Mouse (Mus musculus) spleen, adult 12 weeks (tissue): ENCODE data around the gene Exoc4.

Experiments used
- DNase-seq: peaks from one replicate; pipeline ENCODE4 v3.0.0; 2022; ENCODE audit warnings: low spot score

The Exoc4 gene

DNA sequence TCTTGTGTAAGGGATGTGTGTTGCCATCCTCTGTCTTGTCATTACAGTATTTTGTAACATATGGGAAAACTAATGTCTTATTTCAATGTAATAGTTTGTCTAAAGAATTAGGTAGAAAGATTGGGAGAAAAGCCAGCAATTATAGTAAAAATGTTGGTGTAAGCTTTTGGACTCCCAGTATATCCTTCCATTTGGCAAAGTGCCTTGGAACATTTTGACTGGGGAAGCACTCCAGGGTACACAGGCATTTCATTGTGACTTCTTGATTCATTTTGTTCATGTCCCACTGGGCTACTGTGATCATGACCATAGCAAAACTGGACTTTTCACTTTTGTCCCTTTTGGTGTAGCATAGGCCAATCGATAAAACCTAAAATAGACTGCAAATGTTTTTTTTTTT lies 61.6 kb downstream of the Exoc4 start:
- no peak for DNase-seq

- no peak for DNase-seq
Measured at GRCm38 (mm10) chr6:33322849-33323248, 74.0 kb downstream of the Exoc4 start.

GRCm38 (mm10) chr6:33323386-33323785 lies 74.5 kb downstream of the Exoc4 start:
- DNase-seq, result no peak

DNA sequence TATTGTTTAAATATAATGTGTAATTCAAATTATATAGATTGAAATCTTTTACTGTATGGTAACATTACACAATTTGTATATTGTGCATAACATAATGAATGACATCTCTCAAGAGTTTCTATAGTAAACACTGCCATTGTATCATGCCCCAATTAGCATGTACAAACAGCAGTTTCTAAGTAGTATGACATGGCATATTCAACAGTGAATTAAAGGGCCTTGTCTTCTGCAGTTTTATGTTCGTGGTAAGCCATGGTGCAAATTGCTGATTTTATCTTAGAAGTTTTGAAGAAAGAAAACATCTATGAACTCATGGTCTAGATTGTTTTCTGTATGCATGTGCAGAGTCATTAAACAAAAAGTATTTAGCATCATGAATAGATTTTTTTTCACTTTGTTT lies 79.4 kb downstream of the Exoc4 start:
- no peak for DNase-seq

- DNase-seq, result no peak
Measured at GRCm38 (mm10) chr6:33347088-33347775, 98.3 kb downstream of the Exoc4 start.

DNA sequence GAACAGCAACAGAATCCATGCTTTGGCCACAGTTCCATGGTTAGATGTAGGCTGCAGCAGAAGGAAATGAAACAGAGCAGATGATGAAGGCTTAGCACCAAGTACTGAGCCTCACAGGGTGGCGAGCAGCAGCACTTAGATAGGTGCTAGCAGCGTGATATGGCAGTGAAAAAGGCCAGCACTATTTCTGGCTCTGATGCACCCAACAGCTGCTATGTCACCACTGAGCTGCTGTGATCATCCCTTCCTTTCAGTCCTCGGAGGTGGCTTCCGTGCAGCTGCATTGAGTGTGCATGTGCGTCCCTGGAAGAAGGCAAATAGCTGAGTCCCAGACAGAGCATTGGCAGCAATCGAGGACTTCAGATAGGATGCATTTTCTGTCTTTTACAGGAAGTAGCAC lies 112.7 kb downstream of the Exoc4 start:
- no peak for DNase-seq

DNA sequence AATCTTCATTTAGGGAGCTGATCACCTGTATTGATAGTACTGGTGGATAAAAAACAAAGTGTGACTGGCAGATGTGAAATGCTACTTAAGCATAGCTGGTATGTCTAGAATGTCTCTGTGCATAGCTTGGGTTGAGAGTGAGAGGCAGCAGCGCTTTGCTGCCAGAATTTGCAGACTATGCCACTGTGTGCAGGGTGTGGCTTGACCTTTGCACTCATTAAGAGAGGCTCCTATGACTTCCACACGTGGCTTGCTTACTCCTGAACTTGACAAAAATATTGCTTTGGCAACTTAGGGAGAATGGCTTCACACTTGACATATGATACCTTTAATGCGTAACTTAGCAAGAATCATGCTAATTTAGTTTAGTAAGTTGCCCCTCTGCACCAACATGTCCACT lies 131.6 kb downstream of the Exoc4 start:
- no peak for DNase-seq

DNA sequence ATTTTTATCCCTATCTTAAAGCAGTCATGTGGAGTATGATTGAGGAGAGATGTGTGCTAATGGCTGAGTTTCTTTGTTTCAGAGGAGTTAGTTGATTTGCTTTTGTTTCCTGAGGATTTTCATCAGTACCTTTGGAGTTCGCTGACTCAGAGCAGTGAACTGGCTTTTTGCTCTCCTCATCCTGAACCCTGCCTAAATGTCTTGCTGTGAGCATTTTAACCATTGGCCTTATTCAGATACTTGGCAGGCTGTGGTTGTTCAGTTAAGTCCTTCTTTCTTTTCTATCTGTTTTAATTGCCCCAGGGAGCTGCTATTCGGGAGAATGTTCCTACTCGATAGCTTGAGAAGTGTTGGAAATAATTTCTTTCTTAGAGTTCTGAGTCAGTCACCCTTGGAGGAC lies 133.3 kb downstream of the Exoc4 start:
- DNase-seq, result no peak

DNA sequence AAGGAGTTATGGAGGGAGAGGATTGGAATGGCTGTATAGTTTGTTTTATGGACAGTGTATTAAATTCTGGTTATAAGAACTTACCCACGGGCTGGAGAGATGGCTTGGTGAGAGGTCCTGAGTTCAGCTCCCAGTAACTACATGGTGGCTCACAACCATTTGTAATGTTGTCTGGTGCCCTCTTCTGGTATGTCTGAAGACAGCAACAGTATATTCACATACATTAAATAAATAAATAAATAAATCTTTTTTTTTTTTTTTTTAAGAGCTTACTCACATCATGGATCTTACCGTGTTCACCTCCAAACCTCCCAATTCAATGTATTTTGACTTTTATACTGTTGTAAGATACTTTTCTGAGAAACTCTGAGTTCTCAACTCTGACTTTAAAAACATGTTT lies 143.1 kb downstream of the Exoc4 start:
- DNase-seq, result no peak

DNA sequence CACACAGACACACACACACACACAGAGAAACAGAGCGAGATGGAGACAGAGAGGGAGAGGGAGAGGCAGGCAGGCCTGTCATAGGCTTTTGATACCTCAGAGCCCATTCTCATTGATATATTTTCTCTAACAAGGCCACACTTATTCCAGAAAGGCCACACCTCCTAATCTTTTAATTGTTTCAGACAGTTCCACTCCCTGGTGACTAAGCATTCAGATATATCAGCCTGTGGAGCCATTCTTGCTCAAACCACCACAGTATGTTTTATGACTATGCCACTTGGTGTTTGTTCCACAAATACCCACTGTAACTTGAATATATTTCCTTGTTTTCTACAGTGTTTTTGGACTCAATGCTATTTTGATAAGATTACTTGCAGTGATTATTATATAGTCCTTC lies 150.6 kb downstream of the Exoc4 start:
- DNase-seq, result no peak

DNA sequence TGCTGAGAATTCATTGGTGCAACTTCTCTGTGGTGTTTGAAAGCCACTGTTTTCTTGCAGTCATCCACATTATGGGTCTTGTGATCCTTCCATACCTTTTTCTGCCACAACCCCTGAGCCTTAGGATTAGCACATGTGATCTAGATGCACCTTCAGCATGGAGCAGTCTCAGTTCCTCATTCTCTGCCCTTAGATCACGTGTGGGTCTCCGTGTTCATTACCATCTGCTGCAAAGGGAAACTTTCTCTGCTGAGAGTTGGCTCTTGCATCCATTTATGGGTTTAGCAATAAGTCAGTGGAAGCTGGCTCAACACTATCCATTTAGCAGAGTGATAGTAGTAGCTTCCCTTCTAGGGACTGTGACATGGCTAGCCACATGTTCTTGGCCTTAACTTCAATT lies 152.3 kb downstream of the Exoc4 start:
- no peak for DNase-seq

DNA sequence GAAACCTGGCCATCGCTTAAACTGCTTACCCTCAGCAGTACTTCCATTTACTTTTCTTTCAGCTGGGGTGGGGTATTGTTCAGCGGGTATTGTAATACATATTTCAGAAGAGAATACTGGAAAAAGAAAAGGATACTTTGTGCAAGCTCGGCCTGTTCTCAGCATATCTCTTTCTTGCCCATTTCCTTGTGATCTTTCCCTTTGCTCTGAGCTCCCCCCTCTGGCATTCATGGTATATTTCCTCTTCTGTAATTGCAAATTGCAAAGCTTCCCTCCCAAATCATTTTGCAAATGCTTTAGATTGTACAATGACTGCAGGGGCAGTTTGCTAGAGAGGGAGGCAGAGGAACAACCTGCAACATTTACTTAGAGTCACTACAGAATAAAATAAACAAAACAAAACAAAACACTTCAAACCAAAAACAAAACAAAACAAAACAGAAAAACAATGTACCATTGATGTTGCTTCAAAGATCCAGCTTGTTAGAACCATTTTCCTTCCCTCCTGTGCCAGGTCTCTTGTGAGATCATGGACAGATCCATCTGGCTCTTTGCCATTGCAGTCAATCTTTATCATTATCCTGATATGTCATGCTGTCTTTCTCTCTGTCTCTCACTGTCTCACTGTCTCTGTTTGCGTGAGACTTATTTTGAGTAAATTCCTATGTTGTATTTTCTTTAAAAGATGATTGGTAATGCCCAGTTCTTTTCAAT lies 156.8 kb downstream of the Exoc4 start:
- DNase-seq, result no peak

DNA sequence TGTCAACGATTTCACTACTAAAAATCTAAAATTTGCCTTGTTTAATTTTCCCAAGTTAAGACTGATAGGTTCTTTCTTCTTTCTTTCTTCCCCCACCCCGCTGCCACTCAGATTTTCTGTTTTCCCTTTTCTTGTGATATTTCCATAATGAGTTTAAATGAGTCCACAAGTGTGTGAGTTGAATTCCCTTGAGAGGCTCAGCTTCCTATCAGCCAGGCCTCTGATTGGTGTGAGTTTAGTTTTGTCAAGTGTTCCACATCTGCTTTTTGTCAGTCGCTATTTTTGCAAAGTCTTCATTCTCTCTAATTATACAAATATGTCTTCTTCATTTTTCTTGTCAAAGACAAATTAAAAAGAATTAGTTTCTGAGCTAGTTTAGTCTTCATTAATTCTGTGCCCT lies 160.7 kb downstream of the Exoc4 start:
- no peak for DNase-seq

DNA sequence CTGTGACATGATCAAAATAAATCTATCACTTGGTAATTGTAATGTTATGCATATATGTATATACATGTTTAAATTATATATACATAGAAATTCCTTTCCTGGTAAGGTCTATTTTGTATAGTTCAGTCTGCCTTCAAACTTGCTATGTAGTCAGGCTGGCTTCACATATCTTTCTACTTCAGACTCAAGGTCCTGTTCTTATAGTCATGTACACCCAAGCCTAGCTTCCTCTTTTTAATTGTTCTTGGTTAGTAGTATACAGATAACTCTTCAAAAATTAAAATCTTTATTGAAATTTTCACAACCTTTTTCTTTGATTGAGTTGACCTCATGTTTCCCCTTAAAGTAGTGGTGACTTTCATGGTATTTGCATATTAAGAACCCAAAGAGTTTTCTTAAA lies 176.1 kb downstream of the Exoc4 start:
- no peak for DNase-seq

DNA sequence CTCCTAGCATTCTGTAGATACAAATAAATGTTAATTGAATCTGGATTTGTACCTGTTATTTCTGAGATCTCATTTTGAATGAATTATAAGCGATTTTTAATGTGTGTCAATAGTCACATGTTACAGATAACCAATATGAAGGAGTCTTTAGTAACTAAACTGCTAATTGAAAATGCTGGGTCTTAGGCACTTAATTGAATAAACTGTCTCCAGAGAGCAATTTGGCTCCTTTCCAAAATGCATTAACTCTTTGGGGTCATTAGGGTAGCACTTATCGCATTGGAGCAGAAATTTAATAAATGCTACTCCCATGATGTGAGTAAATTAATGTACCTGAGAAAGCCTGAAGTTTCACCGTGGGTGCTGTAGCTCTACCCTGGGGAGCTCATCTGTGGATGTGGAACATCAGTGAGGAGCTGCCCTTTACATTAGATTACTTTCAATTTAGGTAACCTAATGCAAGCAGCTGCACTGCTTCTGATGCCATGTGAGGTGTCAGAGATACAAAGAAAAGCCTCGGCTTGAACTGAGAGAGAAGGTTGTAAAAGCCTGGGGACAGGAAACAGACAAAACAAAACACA lies 182.4 kb downstream of the Exoc4 start:
- no peak for DNase-seq

- DNase-seq, result no peak
Measured at GRCm38 (mm10) chr6:33440508-33440907, 191.6 kb downstream of the Exoc4 start.

DNA sequence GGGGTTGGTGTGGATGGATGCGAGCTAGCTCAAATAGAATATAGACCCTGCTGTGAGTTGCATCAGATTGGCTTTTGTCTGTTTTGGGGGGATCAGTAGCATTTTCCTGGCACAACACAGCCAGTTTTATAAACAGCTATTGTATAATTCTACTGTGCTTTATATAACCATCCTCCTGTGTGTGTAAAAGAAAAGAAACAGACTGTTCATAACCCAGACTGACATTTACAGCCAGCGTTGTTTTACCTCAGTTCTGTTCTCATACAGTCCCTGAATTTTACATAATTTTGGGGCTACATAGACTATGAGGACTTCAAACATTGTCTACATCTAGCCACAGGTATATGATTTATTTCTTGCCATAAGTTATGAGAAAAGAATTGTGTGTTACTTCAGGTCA lies 204.9 kb downstream of the Exoc4 start:
- DNase-seq, result no peak

GRCm38 (mm10) chr6:33454354-33454753 lies 205.5 kb downstream of the Exoc4 start:
- no peak for DNase-seq

DNA sequence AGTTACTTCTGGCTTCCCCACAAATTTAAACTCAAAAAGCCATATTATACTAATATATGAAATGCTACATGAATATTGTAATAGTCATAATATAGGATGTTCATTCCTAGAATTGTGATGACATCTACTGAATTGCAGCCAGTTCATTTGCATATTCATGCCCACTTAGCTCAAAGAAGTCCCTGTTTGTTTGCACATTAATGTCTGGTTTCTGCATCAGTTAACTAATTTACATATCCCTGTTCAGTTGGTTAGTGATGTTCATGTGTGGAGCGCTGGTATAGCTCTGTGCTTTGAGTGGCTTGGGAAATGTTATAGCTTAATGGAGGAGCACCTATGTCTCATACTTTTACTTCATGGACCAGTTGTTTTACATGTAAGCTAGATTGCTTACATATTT lies 206.4 kb downstream of the Exoc4 start:
- DNase-seq, result no peak

- DNase-seq, result no peak
Measured at GRCm38 (mm10) chr6:33464862-33465261, 216.0 kb downstream of the Exoc4 start.

GRCm38 (mm10) chr6:33465392-33465791 lies 216.5 kb downstream of the Exoc4 start:
- DNase-seq, result no peak

GRCm38 (mm10) chr6:33466168-33466839 lies 217.4 kb downstream of the Exoc4 start:
- DNase-seq, result no peak

GRCm38 (mm10) chr6:33468480-33468879 lies 219.6 kb downstream of the Exoc4 start:
- no peak for DNase-seq
